Mouse (Mus musculus) heart, embryonic 16.5 days (tissue): Measurements from ENCODE around the gene Prss45. TPM values are rescaled to one million over a fixed set of nuclear protein-coding genes. Genes with fewer than 3 reads are reported as not detected.

Experiments
- ATAC-seq: fragments of 200-750 bp; cut with Nextera tagmentation; replicated peaks from 2 replicates; pipeline ENCODE4 v1.8.0; 2017; ENCODE audit warnings: moderate number of reproducible peaks; ENCODE audit not compliant: insufficient read depth, low FRiP score; ENCODE audit errors: extremely low read depth
- H3K27ac ChIP-seq: fragments of 300-500 bp; sonication (generic); 2 replicates; pipeline ENCODE4 v1.5.1; 2014; ENCODE audit warnings: mild to moderate bottlenecking, low read length, control low read depth, moderate library complexity
- H3K27me3 ChIP-seq: fragments of 300-500 bp; sonication (generic); 2 replicates; pipeline ENCODE4 v1.6.1; 2014; ENCODE audit warnings: low read length, mixed read lengths; ENCODE audit not compliant: control insufficient read depth, insufficient read depth
- H3K36me3 ChIP-seq: fragments of 300-500 bp; sonication (generic); 2 replicates; pipeline ENCODE4 v1.6.1; 2014; ENCODE audit not compliant: control insufficient read depth, insufficient read depth
- H3K4me1 ChIP-seq: fragments of 300-500 bp; sonication (generic); 2 replicates; pipeline ENCODE4 v1.6.1; 2014; ENCODE audit warnings: low read length, mixed read lengths; ENCODE audit not compliant: control insufficient read depth, insufficient read depth
- H3K4me2 ChIP-seq: fragments of 300-500 bp; sonication (generic); 2 replicates; pipeline ENCODE4 v1.6.1; 2014; ENCODE audit warnings: low read depth, mild to moderate bottlenecking, control low read depth, low read length
- H3K4me3 ChIP-seq: fragments of 300-500 bp; sonication (generic); 2 replicates; pipeline ENCODE4 v1.5.1; 2014; ENCODE audit warnings: mild to moderate bottlenecking, control low read depth, low read length
- H3K9ac ChIP-seq: fragments of 300-500 bp; sonication (generic); 2 replicates; pipeline ENCODE4 v1.6.1; 2014; ENCODE audit warnings: low read length, control low read depth
- H3K9me3 ChIP-seq: fragments of 300-500 bp; sonication (generic); replicated peaks from 2 replicates; pipeline ENCODE4 v1.6.1; 2016; ENCODE audit warnings: low read length; ENCODE audit not compliant: control insufficient read depth
- WGBS: fragments of 180-500 bp; shearing (Covaris S2); extraction: QIAGEN DNeasy Blood & Tissue Kit; methylation state at CpG from one replicate; pipeline ENCODE4 v1.1.7; 2014; 5-methylcytosine and 5-hydroxymethylcytosine counted together
- polyA plus RNA-seq: library from polyadenylated mRNA; unstranded; fragments of >200 nt; fragmentation: Nextera tagmentation; extraction: Ambion mirVana; gene quantifications from 2 replicates; pipeline ENCODE4 v1.2.1, GENCODE M21; 2015

Prss45 gene
- polyA plus RNA-seq, 1 experiment from 2014 or later: 0.26 TPM

GRCm38 (mm10) chr9:110841438-110841837 lies 7.0 kb downstream of the Prss45 start:
- no peak overlapping the region for H3K4me3 ChIP-seq
- H3K4me1 ChIP-seq: no peaks in the 10 kb centered on the region
- no peak overlapping the region for H3K27ac ChIP-seq
- H3K27me3 ChIP-seq: no peaks in the 10 kb centered on the region
- H3K4me2 ChIP-seq: no peak overlapping the region
- 50% methylated on average over 2 of the region's 2 CpGs for WGBS
- no peaks in the 10 kb centered on the region for H3K9me3 ChIP-seq
- H3K36me3 ChIP-seq: no peaks in the 10 kb centered on the region
- no peak for ATAC-seq
- H3K9ac ChIP-seq: no peak overlapping the region

- H3K4me1 ChIP-seq: no peaks in the 10 kb centered on the region
- no peaks in the 10 kb centered on the region for H3K36me3 ChIP-seq
- 76% methylated on average over 10 of the region's 10 CpGs for WGBS
- no peak for ATAC-seq
- H3K9me3 ChIP-seq: no peaks in the 10 kb centered on the region
- no peaks in the 10 kb centered on the region for H3K27me3 ChIP-seq
- no peak within 1 kb of the TSS for H3K27ac ChIP-seq
- no peak within 1 kb of the TSS for H3K4me3 ChIP-seq
- H3K9ac ChIP-seq: no peak within 1 kb of the TSS
- H3K4me2 ChIP-seq: no peak within 1 kb of the TSS
These were observed 9.8 kb downstream of the Prss45 start, which contains the start of gene Prss46 for GRCm38 (mm10) chr9:110844206-110844605. Prss46 (plus strand) TSS chr9:110844506.

- no peaks in the 10 kb centered on the region for H3K27me3 ChIP-seq
- H3K4me2 ChIP-seq: no peak overlapping the region
- WGBS: 66% methylated on average over 7 of the region's 7 CpGs
- H3K36me3 ChIP-seq: no peaks in the 10 kb centered on the region
- no peaks in the 10 kb centered on the region for H3K9me3 ChIP-seq
- H3K4me1 ChIP-seq: no peaks in the 10 kb centered on the region
- no peak for ATAC-seq
- no peak overlapping the region for H3K27ac ChIP-seq
- H3K9ac ChIP-seq: no peak overlapping the region
- H3K4me3 ChIP-seq: no peak overlapping the region
These were observed 14.8 kb downstream of the Prss45 start for GRCm38 (mm10) chr9:110849162-110849561.

GRCm38 (mm10) chr9:110855903-110856302 lies 21.5 kb downstream of the Prss45 start:
- H3K9ac ChIP-seq: no peak overlapping the region
- ATAC-seq: no peak
- no peak overlapping the region for H3K4me2 ChIP-seq
- no peak overlapping the region for H3K27ac ChIP-seq
- H3K27me3 ChIP-seq: peaks cover 11% of the 10 kb centered on the region
- no peaks in the 10 kb centered on the region for H3K9me3 ChIP-seq
- no peaks in the 10 kb centered on the region for H3K36me3 ChIP-seq
- WGBS: 59% methylated on average over 7 of the region's 7 CpGs
- H3K4me3 ChIP-seq: no peak overlapping the region
- H3K4me1 ChIP-seq: 0 out of 2 replicates have a peak, but pooled peaks cover 3% of the 10 kb centered on the region

GRCm38 (mm10) chr9:110856920-110857319 lies 22.5 kb downstream of the Prss45 start:
- H3K4me2 ChIP-seq: no peak overlapping the region
- no peaks in the 10 kb centered on the region for H3K9me3 ChIP-seq
- H3K4me1 ChIP-seq: 0 out of 2 replicates have a peak, but pooled peaks cover 3% of the 10 kb centered on the region
- no peak for ATAC-seq
- peaks cover 11% of the 10 kb centered on the region for H3K27me3 ChIP-seq
- no peak overlapping the region for H3K9ac ChIP-seq
- no peaks in the 10 kb centered on the region for H3K36me3 ChIP-seq
- no peak overlapping the region for H3K27ac ChIP-seq
- no peak overlapping the region for H3K4me3 ChIP-seq
- whole genome bisulfite sequencing: 31% methylated on average over 4 of the region's 4 CpGs

GRCm38 (mm10) chr9:110857781-110858472 lies 23.5 kb downstream of the Prss45 start, which contains the start of gene Prss50:
Prss50 (plus strand) TSS chr9:110857967.
- WGBS: 11% methylated on average over 50 of the region's 50 CpGs
- no peak within 1 kb of the TSS for H3K27ac ChIP-seq

GRCm38 (mm10) chr9:110858523-110858922 lies 24.1 kb downstream of the Prss45 start:
- Histone ChIP-seq H3K4me2 (no peak overlapping the region), H3K9me3 (no peaks in the 10 kb centered on the region), H3K4me1 (0 out of 2 replicates have a peak, but pooled peaks cover 3% of the 10 kb centered on the region), H3K4me3 (no peak overlapping the region), H3K9ac (no peak overlapping the region), H3K27me3 (peaks cover 11% of the 10 kb centered on the region), H3K27ac (no peak overlapping the region), H3K36me3 (no peaks in the 10 kb centered on the region)
- WGBS: 55% methylated on average over 5 of the region's 5 CpGs
- no peak for ATAC-seq

More at GRCm38 (mm10) chr9:110857781-110858472, 23.5 kb downstream of the Prss45 start, which contains the start of gene Prss50:
- Histone ChIP-seq H3K4me3 (peak within 1 kb of the TSS; percentile 31), H3K27me3 (peaks cover 11% of the 10 kb centered on the region), H3K9ac (0 out of 2 replicates have a peak within 1 kb of the TSS, but pooled peaks have one; percentile 0), H3K9me3 (no peaks in the 10 kb centered on the region), H3K4me1 (0 out of 2 replicates have a peak, but pooled peaks cover 3% of the 10 kb centered on the region), H3K4me2 (peak within 1 kb of the TSS; percentile 54), H3K36me3 (no peaks in the 10 kb centered on the region)
- ATAC-seq: no peak; the same call in 1 of the 2 replicates

GRCm38 (mm10) chr9:110858967-110859596 lies 24.7 kb downstream of the Prss45 start:
- no peak overlapping the region for H3K27ac ChIP-seq
- no peak overlapping the region for H3K4me2 ChIP-seq
- no peak for ATAC-seq
- no peak overlapping the region for H3K9ac ChIP-seq
- H3K27me3 ChIP-seq: peaks cover 11% of the 10 kb centered on the region
- no peak overlapping the region for H3K4me3 ChIP-seq
- WGBS: 89% methylated on average over 5 of the region's 5 CpGs
- H3K4me1 ChIP-seq: 0 out of 2 replicates have a peak, but pooled peaks cover 3% of the 10 kb centered on the region
- no peaks in the 10 kb centered on the region for H3K36me3 ChIP-seq
- no peaks in the 10 kb centered on the region for H3K9me3 ChIP-seq

- Histone ChIP-seq H3K27ac (no peak overlapping the region), H3K4me2 (no peak overlapping the region), H3K9me3 (no peaks in the 10 kb centered on the region), H3K4me1 (peaks cover 6% of the 10 kb centered on the region; the same call in 1 of the 2 replicates), H3K27me3 (peaks cover 11% of the 10 kb centered on the region), H3K36me3 (no peaks in the 10 kb centered on the region), H3K4me3 (no peak overlapping the region), H3K9ac (no peak overlapping the region)
- ATAC-seq: no peak; the same call in 1 of the 2 replicates
- 18% methylated on average over 7 of the region's 7 CpGs for WGBS
These were observed 36.6 kb downstream of the Prss45 start for GRCm38 (mm10) chr9:110871030-110871429.
